Mouse (Mus musculus) embryonic facial prominence, embryonic 13.5 days (tissue): Measurements from ENCODE around the gene Cnbd2. TPM values are rescaled to one million over a fixed set of nuclear protein-coding genes. Genes with fewer than 3 reads are reported as not detected.

Source experiments
- ATAC-seq: fragments of 200-750 bp; cut with Nextera tagmentation; 2 replicates; pipeline ENCODE4 v1.8.0; 2017; ENCODE audit warnings: low read depth; ENCODE audit not compliant: insufficient number of reproducible peaks, insufficient read depth, low FRiP score, low TSS enrichment
- H3K27ac ChIP-seq: fragments of 300-500 bp; sonication (generic); 2 replicates; pipeline ENCODE4 v1.5.1; 2015; ENCODE audit warnings: moderate library complexity, mild to moderate bottlenecking, inconsistent platforms
- H3K27me3 ChIP-seq: fragments of 300-500 bp; sonication (generic); 2 replicates; pipeline ENCODE4 v1.6.1; 2015; ENCODE audit warnings: mild to moderate bottlenecking, inconsistent platforms
- H3K36me3 ChIP-seq: fragments of 300-500 bp; sonication (generic); 2 replicates; pipeline ENCODE4 v1.6.1; 2015; ENCODE audit warnings: mild to moderate bottlenecking, inconsistent platforms
- H3K4me1 ChIP-seq: fragments of 300-500 bp; sonication (generic); 2 replicates; pipeline ENCODE4 v1.6.1; 2015; ENCODE audit warnings: inconsistent platforms
- H3K4me2 ChIP-seq: fragments of 300-500 bp; sonication (generic); 2 replicates; pipeline ENCODE4 v1.6.1; 2015; ENCODE audit warnings: moderate library complexity, mild to moderate bottlenecking, inconsistent platforms
- H3K4me3 ChIP-seq: fragments of 300-500 bp; sonication (generic); 2 replicates; pipeline ENCODE4 v1.5.1; 2015; ENCODE audit warnings: mild to moderate bottlenecking, inconsistent platforms
- H3K9ac ChIP-seq: fragments of 300-500 bp; sonication (generic); 2 replicates; pipeline ENCODE4 v1.6.1; 2015; ENCODE audit warnings: mild to moderate bottlenecking, inconsistent platforms
- H3K9me3 ChIP-seq: fragments of 300-500 bp; sonication (generic); 2 replicates; pipeline ENCODE4 v1.6.1; 2016; ENCODE audit warnings: inconsistent platforms
- WGBS: fragments of 180-500 bp; shearing (Covaris S2); methylation state at CpG from one replicate; pipeline ENCODE4 v1.1.7; 2015; ENCODE audit warnings: mixed read lengths; 5-methylcytosine and 5-hydroxymethylcytosine counted together
- polyA plus RNA-seq: library from polyadenylated mRNA; unstranded; fragments of >200 nt; fragmentation: Nextera tagmentation; extraction: Ambion mirVana; gene quantifications from 2 replicates; pipeline ENCODE4 v1.2.1, GENCODE M21; 2015

Cnbd2 gene
- 5.0 and 5.2 TPM in 2 replicates for polyA plus RNA-seq

GRCm38 (mm10) chr2:156312297-156312897 is at the start of gene Cnbd2, which contains the start of gene Scand1:
Gene Cnbd2 (plus strand): TSS chr2:156312299.
Gene Scand1 (minus strand): TSS chr2:156312704.
- peak within 1 kb of the TSS; percentile 94 for H3K27ac ChIP-seq
- peak within 1 kb of the TSS; percentile 97 for H3K9ac ChIP-seq
- peaks cover 21% of the 10 kb centered on the region; the same call in 1 of the 2 replicates for H3K36me3 ChIP-seq
- under 1% methylated on average over 49 of the region's 49 CpGs for WGBS
- peak within 1 kb of the TSS; percentile 94 for H3K4me3 ChIP-seq
- H3K9me3 ChIP-seq: no peaks in the 10 kb centered on the region
- peaks cover 11% of the 10 kb centered on the region for H3K4me1 ChIP-seq
- H3K27me3 ChIP-seq: no peaks in the 10 kb centered on the region
- ATAC-seq: peak; percentile 84
- peak within 1 kb of the TSS; percentile 83 for H3K4me2 ChIP-seq

GRCm38 (mm10) chr2:156263204-156263893 is 48.8 kb upstream of the Cnbd2 start:
- H3K4me1 ChIP-seq: no peaks in the 10 kb centered on the region
- H3K36me3 ChIP-seq: peaks cover 55% of the 10 kb centered on the region
- no peaks in the 10 kb centered on the region for H3K27me3 ChIP-seq
- no peak overlapping the region for H3K4me3 ChIP-seq
- no peaks in the 10 kb centered on the region for H3K9me3 ChIP-seq
- no peak overlapping the region for H3K4me2 ChIP-seq
- ATAC-seq: no peak
- no peak overlapping the region for H3K27ac ChIP-seq
- no peak overlapping the region for H3K9ac ChIP-seq
- WGBS: 81% methylated on average over 4 of the region's 4 CpGs

DNA sequence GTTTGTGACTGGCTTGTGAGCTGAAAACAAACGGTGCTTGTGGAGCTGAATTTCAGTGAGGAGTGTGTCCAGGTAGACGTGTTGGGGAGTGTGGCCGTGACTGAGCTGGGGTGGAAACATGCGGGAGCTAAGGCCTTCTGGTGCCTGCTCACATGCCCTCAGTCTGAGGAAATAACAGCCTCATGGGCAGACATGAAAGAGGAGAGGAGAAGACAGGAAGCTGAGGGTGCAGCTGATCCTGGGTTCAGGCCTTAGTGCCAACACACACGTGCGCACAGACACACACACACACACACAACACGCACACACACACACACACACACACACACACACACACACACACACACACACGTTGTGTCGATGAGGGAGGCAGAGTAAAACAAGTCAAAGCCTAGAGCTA is 44.5 kb upstream of the Cnbd2 start:
- H3K4me1 ChIP-seq: no peaks in the 10 kb centered on the region
- 97% methylated on average over 9 of the region's 9 CpGs for WGBS
- H3K9ac ChIP-seq: no peak overlapping the region
- no peak for ATAC-seq
- no peak overlapping the region for H3K27ac ChIP-seq
- no peaks in the 10 kb centered on the region for H3K9me3 ChIP-seq
- H3K4me3 ChIP-seq: no peak overlapping the region
- no peaks in the 10 kb centered on the region for H3K27me3 ChIP-seq
- H3K36me3 ChIP-seq: peaks cover 44% of the 10 kb centered on the region
- no peak overlapping the region for H3K4me2 ChIP-seq

GRCm38 (mm10) chr2:156272553-156272952 is 39.5 kb upstream of the Cnbd2 start:
- H3K9me3 ChIP-seq: no peaks in the 10 kb centered on the region
- H3K27ac ChIP-seq: no peak overlapping the region
- ATAC-seq: no peak
- H3K4me1 ChIP-seq: no peaks in the 10 kb centered on the region
- H3K27me3 ChIP-seq: no peaks in the 10 kb centered on the region
- no peak overlapping the region for H3K4me3 ChIP-seq
- H3K9ac ChIP-seq: no peak overlapping the region
- peaks cover 58% of the 10 kb centered on the region for H3K36me3 ChIP-seq
- no peak overlapping the region for H3K4me2 ChIP-seq
- 89% methylated on average over 6 of the region's 6 CpGs for WGBS

DNA sequence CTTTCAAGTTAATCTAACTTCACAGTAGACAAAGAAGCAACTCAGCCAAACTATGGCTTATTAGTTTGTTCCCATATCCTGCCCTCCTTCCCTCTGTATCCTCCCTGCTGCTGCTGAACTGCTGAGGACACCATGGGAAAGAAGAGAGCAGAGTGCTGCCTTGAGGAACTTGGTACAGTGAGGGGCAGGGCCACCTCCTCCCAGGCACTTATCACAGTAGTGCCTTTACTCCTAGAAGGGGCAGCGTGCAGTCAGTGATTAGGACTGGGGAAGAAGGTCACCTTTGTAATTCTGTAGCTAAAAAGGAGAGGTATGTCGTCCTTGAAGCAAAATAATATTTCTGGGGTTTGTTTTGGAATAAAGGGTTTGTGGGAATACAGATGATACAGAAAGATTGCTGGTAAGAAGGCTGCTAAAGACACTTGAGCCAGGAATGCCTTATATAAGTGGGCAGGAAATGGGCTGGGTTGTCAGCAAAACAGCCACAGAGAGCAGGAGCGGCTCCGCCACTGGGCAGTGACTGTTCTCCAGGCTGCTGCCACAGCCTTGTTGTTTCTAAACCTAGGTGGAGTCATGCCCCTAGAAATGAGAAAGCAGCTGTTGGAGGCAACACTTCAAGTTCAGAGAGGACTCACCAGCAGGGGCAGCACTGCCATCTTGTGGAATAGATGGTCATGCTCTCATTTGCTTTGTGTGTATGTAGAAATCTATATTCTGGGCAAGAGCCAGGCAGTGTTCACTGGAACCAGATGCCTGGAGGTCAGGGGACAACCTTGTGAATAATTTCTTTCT is 33.7 kb upstream of the Cnbd2 start:
- no peak overlapping the region for H3K4me3 ChIP-seq
- ATAC-seq: no peak
- WGBS: 45% methylated on average over 4 of the region's 4 CpGs
- no peak overlapping the region for H3K4me2 ChIP-seq
- peaks cover 53% of the 10 kb centered on the region for H3K36me3 ChIP-seq
- H3K9ac ChIP-seq: no peak overlapping the region
- H3K4me1 ChIP-seq: peaks cover 8% of the 10 kb centered on the region; the same call in 1 of the 2 replicates
- no peaks in the 10 kb centered on the region for H3K27me3 ChIP-seq
- H3K27ac ChIP-seq: peak overlapping the region; percentile 66
- H3K9me3 ChIP-seq: no peaks in the 10 kb centered on the region

DNA sequence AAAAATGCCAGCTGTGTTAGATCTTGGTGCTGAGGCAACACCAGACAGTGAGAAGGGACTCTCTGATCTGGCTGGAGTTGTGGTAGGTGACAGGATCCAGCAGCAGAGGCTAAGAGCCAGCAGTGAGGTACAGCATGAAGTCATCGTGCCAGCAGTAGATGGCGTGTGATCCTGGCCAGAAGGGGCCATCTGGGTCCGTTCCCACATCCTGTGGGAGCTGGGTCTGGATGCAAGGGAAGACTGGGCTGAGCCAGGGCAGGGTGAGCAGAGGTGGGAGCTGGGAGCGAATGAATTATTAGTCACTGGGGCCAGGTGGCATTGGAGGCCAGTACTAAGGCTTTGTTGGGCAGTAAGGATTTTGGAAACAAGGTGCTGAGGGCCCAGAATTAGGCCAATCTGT is 30.9 kb upstream of the Cnbd2 start:
- 85% methylated on average over 4 of the region's 4 CpGs for WGBS
- H3K36me3 ChIP-seq: peaks cover 42% of the 10 kb centered on the region
- no peaks in the 10 kb centered on the region for H3K27me3 ChIP-seq
- H3K4me1 ChIP-seq: peaks cover 8% of the 10 kb centered on the region; the same call in 1 of the 2 replicates
- H3K9me3 ChIP-seq: no peaks in the 10 kb centered on the region
- no peak overlapping the region for H3K4me2 ChIP-seq
- no peak overlapping the region for H3K27ac ChIP-seq
- no peak overlapping the region for H3K9ac ChIP-seq
- no peak overlapping the region for H3K4me3 ChIP-seq
- ATAC-seq: no peak

DNA sequence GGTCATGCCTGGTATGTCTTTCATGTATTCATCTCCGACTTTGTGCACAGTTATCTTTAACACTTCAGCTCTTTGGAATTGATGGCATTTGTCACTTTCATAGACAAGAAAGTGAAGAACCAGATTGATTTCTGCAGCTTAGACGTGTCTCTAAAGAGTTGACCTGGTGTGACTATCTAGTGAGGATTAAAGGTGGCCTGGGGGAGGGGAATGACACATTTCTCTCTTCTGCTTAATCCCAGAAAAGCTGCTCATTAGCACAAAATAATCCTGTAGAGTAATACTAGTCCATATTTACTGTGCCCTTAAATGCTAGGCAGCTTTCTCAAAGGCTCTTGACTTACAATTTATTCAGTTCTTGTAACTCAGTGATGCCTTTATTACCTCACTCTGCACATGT is 26.9 kb upstream of the Cnbd2 start:
- no peak for ATAC-seq
- no peaks in the 10 kb centered on the region for H3K27me3 ChIP-seq
- WGBS: 79% methylated on average over 2 of the region's 2 CpGs
- no peaks in the 10 kb centered on the region for H3K9me3 ChIP-seq
- H3K36me3 ChIP-seq: peaks cover 54% of the 10 kb centered on the region
- no peaks in the 10 kb centered on the region for H3K4me1 ChIP-seq
- H3K9ac ChIP-seq: no peak overlapping the region
- H3K4me3 ChIP-seq: no peak overlapping the region
- H3K27ac ChIP-seq: no peak overlapping the region
- H3K4me2 ChIP-seq: no peak overlapping the region

- Histone ChIP-seq H3K36me3 (peaks cover 60% of the 10 kb centered on the region), H3K4me2 (no peak overlapping the region), H3K9ac (no peak overlapping the region), H3K27ac (no peak overlapping the region), H3K27me3 (no peaks in the 10 kb centered on the region), H3K9me3 (no peaks in the 10 kb centered on the region), H3K4me1 (no peaks in the 10 kb centered on the region), H3K4me3 (no peak overlapping the region)
- 93% methylated on average over 4 of the region's 4 CpGs for WGBS
- ATAC-seq: no peak
Observed at GRCm38 (mm10) chr2:156286733-156287132, 25.4 kb upstream of the Cnbd2 start.

GRCm38 (mm10) chr2:156288222-156288621 is 23.9 kb upstream of the Cnbd2 start:
- peaks cover 62% of the 10 kb centered on the region for H3K36me3 ChIP-seq
- H3K9ac ChIP-seq: no peak overlapping the region
- H3K4me2 ChIP-seq: no peak overlapping the region
- 78% methylated on average over 2 of the region's 2 CpGs for WGBS
- no peak overlapping the region for H3K27ac ChIP-seq
- H3K27me3 ChIP-seq: no peaks in the 10 kb centered on the region
- ATAC-seq: no peak
- no peaks in the 10 kb centered on the region for H3K4me1 ChIP-seq
- no peak overlapping the region for H3K4me3 ChIP-seq
- H3K9me3 ChIP-seq: no peaks in the 10 kb centered on the region

DNA sequence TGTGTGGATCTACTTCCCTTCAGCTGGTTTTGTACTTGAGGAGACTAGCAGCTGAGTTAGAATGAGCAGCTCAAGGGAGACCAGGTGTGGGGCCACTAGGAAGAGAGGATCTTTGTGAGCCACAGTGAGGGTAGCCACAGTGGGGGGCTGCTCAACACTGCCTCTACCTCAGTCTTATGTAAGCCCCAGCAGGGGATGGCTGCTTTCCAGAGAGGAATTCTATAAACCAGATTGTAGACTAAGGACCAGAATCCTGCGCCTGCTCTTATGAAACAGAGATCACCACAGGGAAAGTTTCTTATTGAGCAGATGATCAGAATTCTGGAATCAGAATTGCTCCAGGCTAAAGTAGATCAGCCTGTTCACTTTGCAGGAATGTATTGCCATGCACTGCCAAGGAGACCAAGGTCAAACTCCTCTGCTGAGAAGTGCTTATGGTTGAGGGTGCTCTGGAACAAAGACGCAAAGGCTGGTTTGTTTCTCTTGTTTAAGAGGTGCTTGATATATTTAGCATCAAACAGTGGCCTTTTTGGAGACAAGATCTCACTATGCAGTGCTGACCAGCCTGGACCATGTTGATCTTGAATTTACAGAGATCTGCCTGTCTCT is 22.4 kb upstream of the Cnbd2 start:
- ATAC-seq: no peak
- no peak overlapping the region for H3K4me2 ChIP-seq

DNA sequence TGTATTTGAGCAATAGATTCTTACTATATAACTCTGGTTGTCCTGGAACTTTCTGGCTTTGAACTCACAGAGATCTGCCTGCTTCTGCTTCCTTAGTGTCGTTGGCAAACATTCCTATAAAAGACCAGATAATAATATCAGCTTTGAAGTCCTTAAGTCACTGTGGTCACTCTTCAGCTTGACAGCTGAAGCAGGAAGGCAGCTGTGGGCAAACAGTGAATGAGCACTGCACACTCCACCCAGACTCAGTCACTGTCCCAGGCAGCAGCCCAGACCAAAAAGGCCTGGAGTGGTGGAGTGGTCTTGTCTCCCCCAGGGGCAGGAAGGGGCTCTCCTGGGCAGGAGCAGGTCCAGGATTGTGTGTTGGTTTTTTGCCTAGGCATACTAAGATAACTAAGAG is 20.1 kb upstream of the Cnbd2 start:
- Histone ChIP-seq H3K4me3 (no peak overlapping the region), H3K9ac (no peak overlapping the region), H3K4me2 (no peak overlapping the region), H3K4me1 (no peaks in the 10 kb centered on the region), H3K27ac (no peak overlapping the region), H3K36me3 (peaks cover 84% of the 10 kb centered on the region), H3K27me3 (no peaks in the 10 kb centered on the region), H3K9me3 (no peaks in the 10 kb centered on the region)
- WGBS: 89% methylated on average over 1 of the region's 1 CpGs
- no peak for ATAC-seq

More for the DNA sequence above, 22.4 kb upstream of the Cnbd2 start:
- H3K27ac ChIP-seq: no peak overlapping the region
- no peak overlapping the region for H3K9ac ChIP-seq
- 85% methylated on average over 2 of the region's 2 CpGs for WGBS
- H3K9me3 ChIP-seq: no peaks in the 10 kb centered on the region
- no peaks in the 10 kb centered on the region for H3K27me3 ChIP-seq
- H3K4me3 ChIP-seq: no peak overlapping the region
- no peaks in the 10 kb centered on the region for H3K4me1 ChIP-seq
- H3K36me3 ChIP-seq: peaks cover 76% of the 10 kb centered on the region
